Mouse (Mus musculus) ovary, postnatal 36 days (tissue): ENCODE data around the gene Plin5.

Source experiments
- DNase-seq: peaks from one replicate; pipeline ENCODE4 v3.0.0; 2022; ENCODE audit warnings: low spot score, mixed read lengths

Gene Plin5

DNA sequence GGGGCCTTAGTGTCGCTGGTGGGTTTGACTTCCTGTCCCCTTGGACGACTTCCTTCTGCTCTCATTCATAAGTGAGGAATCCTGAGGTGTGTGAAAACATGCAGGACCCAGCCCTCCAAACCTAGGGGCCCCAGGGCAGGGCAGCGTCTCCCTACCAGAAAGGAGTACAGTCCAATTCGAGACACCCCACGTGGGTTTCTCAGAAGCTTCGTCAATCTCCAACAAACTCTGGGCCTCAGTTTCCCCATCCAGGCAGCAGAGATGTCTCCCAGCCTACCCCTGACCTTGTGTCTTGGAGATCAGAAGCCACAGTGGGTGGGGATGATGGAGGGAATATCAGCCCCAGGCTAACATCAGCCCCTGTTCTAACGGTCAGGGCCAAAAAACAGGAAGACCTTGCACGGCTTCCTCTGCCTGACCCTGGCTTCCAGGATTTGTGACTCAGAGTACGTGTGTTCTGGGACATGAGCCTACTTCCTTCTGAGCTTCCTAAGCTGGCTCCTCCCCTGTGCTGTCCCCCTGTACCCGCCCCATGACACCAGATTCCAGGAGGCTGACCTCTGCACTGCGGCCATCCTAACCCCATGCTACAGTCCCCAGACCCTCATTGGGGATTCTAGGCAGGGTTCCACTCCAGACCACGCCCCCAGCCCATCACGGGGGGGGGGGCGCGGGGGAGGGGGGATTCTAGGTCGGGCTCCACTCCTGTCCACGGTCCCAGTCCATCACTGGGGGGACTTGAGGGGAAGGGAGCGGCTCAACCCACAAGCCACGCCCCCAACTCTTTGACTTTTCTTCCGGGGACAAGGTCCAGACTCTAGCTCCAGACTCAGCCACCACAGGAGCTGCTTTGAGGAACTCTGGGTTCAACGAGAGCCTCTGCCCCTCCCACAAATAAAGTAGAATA lies 16.3 kb upstream of the Plin5 start:
- no peak for DNase-seq

DNA sequence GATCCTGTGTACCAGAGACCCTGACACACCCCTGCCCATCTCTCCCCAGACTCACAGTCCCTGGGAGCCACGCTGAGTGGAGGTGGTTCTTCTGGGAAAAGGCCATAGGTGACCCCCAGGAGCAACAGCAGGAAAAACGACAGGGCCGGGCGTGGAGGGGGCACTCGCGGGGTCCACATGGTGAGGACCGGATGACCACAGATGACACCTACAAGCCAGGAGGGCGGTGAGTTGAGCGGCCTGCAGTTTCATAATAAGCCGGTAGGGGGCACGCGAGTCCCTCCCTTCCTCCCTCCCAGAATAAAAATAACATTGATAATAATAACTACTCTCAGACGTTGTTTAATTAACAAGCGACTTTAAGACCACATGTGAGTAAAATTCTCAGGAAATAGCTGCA lies 15.3 kb upstream of the Plin5 start:
- peak; percentile 54 for DNase-seq

- peak; percentile 61 for DNase-seq
These were observed 14.4 kb upstream of the Plin5 start for GRCm38 (mm10) chr17:56131814-56132213.

GRCm38 (mm10) chr17:56131136-56131535 lies 13.7 kb upstream of the Plin5 start:
- no peak for DNase-seq

DNA sequence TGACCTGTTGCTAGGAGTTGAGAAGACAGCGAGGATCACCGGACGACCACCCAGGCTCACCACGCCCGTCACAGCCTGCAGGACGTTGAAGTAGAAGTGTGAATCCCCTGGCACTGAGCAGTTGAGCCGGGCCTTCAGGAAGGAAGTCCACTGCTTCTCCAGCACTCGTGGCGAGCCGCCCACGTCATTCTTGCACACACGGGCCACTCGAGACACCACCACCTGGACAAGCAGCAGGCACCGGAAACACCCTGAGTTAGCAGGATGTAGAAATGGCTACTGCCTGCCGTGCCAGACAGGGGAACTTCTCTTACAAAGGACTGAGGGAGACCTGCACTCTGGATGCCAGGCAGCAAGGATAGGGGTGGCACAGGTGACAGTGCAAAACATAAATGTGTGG lies 10.8 kb upstream of the Plin5 start:
- DNase-seq: no peak

GRCm38 (mm10) chr17:56126175-56126574 lies 8.8 kb upstream of the Plin5 start:
- DNase-seq: no peak

- DNase-seq: no peak
These were observed 7.9 kb upstream of the Plin5 start for GRCm38 (mm10) chr17:56125276-56125630.

DNA sequence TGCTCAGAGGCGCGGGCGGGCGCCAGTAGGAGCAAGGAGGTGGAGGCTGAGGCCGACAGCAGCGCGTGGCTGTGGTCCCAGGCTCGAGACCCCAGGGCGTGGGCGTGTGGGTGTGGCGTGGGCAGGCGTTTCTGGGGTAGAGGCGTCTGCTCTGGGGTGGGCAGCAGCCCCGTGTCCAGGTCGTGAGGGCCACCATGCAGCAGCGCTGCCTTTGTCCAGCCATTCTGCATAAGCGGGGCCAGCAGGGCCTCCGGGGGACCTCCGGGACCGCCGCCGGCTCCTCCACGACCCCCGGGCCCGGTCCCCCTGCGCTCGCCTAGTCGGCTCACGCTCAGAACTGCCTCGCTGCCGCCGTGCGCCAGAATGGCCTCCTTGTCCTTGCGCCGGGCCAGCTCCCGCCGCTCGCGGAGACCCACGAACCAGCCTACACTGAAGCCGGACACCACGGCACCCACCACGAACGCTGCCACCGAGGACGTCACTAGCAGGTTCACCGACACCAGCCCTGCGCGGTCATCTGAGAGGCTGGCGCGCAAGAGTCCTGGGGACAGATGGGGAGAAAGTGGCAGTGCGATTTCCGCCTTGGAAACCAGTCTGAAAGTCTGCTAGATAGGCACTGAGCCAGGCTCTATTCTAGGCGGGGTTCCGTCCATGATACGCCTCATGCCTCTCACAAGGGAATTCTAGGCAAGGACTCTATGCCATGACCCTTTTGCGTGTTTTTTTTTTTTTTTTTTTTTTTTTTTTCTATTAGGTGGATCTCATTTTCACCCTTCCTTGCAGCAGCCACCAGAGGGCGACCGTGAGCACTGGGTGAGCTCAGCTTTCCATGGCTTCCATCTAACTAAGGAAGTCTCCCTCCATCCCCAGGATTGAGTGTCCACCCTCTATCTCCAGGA lies 7.2 kb upstream of the Plin5 start:
- DNase-seq: peak; percentile 56

DNA sequence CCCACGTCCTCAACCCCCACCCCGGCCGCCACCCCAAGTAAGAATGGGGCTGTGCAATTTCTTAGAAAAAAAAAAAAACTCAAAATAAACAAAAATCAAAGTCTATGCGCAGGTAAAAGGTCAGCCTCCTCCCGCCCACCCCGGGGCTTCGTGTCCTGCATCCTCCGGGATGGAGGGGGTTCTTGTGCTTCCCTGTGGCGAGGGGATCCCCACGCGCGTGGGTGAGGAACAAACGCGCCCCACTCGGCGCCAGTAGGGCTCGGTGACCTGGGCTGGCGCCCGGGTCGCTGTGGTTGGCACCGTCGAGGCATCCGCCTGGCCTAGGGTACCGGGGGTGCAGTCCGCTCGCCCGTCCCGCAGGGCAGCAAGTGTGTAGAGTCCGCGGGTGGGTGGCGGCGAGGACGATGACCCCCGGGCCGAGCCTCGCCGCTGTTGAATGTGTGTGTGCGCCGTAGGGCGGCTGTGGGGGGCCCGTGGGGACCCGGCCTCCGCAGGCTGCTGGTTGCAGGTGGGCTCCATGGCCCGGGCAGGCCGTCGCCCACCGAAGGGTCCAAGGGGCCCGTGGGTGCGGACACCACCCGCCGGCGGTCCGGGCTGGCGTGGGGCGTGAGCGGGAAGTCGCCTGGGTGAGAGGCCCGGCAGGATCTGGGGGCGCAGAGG lies 6.4 kb upstream of the Plin5 start:
- DNase-seq: no peak

DNA sequence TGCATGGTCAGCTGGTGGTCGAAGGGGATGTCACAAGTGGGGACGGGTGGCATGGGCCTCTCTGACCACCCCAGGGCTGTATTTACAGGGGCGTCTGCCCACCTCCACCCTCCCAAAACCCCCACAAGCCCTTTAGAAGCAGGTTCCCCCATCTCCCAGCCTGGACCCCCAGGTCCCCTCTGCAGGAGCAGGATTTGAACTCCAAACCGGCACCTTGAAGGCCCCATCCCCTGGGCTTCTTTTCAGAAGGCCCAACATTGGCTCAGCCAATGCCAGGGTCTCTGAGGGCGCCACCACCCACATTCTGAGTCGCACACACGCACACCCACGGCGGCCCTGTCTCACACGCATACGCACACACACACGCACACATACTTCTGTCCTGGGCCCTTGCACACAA lies 5.8 kb upstream of the Plin5 start:
- no peak for DNase-seq

DNA sequence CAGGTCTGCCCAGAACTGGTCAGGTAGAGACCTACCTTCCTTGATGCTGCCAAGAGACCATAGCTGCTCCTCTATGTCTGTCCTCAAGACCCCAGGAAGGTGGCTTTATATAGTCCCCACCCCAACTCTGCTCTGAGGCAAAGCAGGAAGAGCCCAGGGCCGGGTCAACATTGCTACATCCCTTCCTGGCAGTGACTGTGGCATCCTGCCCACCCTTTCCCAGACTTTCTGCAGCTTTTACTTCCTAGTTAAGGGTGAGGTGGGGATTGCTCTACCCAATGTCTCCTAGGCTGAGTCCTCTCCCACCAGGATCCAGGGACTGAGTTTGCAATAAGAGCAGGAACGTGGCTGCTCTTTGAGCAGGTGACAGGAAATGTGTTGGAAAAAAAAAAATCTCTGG lies 4.4 kb upstream of the Plin5 start, which contains the start of gene Lrg1:
Lrg1 (minus strand) TSS at position 176 of the 400 bp plus-strand sequence.
- DNase-seq: no peak

- DNase-seq: peak; percentile 65
These were observed 2.8 kb upstream of the Plin5 start for GRCm38 (mm10) chr17:56119981-56120880.

- no peak for DNase-seq
These were observed 2.0 kb upstream of the Plin5 start for GRCm38 (mm10) chr17:56119431-56119830.

DNA sequence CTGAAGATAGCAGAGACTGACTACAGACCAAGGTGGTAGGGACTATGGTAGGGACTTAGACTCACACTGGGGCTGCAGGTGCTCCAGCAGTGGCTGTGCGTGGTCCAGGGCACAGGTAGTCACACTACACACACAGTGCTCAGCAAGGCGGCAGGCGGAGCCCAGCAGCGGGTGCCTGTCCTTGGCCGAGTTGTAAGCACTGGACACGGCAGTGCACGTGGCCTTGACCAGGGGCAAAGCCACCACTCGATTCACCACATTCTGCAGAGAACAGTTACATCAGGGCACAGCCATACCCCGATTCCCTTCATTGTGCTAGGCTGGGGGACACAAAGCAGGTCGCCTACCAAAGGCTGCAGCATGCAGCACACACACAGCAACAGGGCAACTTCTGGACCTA lies 1.2 kb downstream of the Plin5 start:
- DNase-seq: no peak

DNA sequence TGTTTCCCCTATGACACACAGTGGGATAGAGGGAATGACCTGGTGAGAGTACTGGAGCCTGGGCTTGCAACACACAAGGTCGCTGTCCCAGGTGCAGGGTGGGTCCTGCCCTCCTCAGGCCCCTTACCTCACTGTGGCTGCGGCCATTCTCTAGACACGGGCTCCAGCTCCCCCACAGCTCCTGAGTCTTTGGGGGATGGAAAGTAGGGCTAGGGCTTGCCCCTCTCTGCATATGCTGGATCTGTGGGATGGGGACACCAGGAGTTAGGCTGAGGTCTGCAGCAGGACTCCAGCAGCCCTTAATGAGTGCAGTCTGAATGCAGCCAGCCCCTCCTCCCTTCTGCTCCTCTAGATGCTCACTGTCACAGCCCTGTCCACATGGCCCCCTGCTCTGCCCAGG lies 4.7 kb downstream of the Plin5 start:
- DNase-seq: no peak

GRCm38 (mm10) chr17:56111864-56112263 lies 5.5 kb downstream of the Plin5 start:
- DNase-seq: no peak

DNA sequence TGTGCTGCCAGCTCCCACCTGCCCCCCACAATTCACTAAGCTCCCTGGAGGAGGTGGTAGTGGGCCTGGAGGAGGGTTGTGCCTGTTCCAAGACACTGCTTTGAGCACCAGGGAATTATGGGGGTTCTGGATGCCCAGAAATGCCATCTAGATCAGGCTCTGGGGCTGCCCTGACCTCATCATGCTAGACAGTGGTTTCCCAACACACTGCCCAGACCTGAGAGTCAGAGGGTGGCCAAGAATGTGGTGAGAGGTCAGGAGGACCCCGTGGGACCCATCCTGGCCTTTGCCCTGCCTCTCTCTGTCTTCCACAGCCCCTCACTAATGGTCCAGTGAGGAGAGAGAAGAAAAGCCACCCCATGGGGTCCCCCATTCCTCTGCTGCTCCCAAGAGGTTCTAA lies 6.4 kb downstream of the Plin5 start:
- no peak for DNase-seq

GRCm38 (mm10) chr17:56110571-56110970 lies 6.8 kb downstream of the Plin5 start:
- DNase-seq: no peak

DNA sequence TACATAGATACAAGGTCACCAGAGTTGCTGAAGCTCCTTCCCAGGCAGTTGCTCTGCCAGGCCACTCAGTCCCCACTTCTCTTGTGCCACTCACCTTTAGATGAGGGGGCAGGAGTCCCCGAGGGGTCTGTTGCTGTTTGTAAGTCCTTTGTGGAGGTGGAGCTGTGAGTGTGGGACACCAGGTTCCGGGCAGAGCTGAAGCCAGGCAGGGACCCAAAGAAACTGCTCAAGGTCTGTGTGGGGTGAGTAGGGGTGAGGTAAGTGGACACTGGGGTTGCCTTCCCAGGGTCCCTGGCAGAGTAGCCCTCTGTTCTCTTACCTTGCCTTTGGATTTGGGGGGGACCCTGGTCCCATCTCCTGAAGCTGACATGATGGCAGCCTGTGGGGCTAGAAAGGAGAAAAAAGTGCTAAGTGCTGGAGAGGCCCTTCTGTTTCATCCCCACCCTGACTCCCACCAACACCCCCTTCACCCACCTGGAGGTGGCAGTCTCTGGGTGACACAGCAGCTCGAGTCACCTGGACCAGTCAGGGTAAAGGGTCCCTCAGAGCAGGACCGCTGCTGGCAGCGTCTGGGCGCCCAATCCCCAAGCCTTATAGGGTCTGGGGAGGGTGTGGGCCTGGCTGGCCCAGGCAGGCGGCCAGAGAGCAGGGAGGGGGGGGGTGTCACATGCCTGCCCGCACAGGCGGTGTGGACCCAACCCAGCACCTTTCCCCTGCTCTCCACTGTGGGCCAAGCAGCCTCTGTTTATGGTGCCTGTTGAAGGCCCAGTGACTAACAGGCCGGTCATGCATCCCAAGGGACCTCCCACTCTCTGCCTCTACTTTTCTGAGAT lies 8.0 kb downstream of the Plin5 start, which contains the start of gene Plin4:
Plin4 (minus strand) TSS at position 585 of the 833 bp plus-strand sequence.
- no peak for DNase-seq

- no peak for DNase-seq
These were observed 8.9 kb downstream of the Plin5 start for GRCm38 (mm10) chr17:56108334-56109044.
